Mouse (Mus musculus) MEL (cell line): ENCODE data around the gene Ergic1. TPM values are rescaled to one million over a fixed set of nuclear protein-coding genes. Genes with fewer than 3 reads are reported as not detected.

ENCODE experiments used
- DNase-seq: peaks from one replicate; pipeline ENCODE4 v3.0.0; 2011; ENCODE audit warnings: low read depth, low spot score
- H3K27ac ChIP-seq: 2 replicates; pipeline ENCODE4 v1.5.1; 2012; ENCODE audit warnings: low read depth, mild to moderate bottlenecking, control low read depth, low read length, moderate library complexity; ENCODE audit not compliant: control insufficient read depth
- H3K27me3 ChIP-seq, 2 experiments: fragments of 150-350 bp in 1 of 2; sonication (generic) in 1 of 2; 2 replicates each; pipeline ENCODE4 v1.6.1; 2012; ENCODE audit warnings: low read length in 2 of 2, mild to moderate bottlenecking in 2 of 2, improper control_type of control experiment in 1 of 2, moderate library complexity in 1 of 2; ENCODE audit not compliant: insufficient read depth in 2 of 2, control insufficient read depth in 1 of 2
- H3K36me3 ChIP-seq, 2 experiments: 2 replicates each; pipeline ENCODE4 v1.6.1; 2012 to 2014; ENCODE audit warnings: low read length in 2 of 2, improper control_type of control experiment in 1 of 2, inconsistent platforms in 1 of 2, mild to moderate bottlenecking in 1 of 2; ENCODE audit not compliant: insufficient read depth in 2 of 2, control insufficient read depth in 1 of 2
- H3K4me1 ChIP-seq, 2 experiments: fragments of 150-350 bp in 1 of 2; sonication (generic) in 1 of 2; 2 replicates each; pipeline ENCODE4 v1.6.1; 2012; ENCODE audit warnings: low read length in 2 of 2, improper control_type of control experiment in 1 of 2, mild to moderate bottlenecking in 1 of 2; ENCODE audit not compliant: insufficient read depth in 2 of 2, control insufficient read depth in 1 of 2
- H3K4me3 ChIP-seq, 2 experiments: fragments of 150-350 bp in 1 of 2; sonication (generic) in 1 of 2; 2 replicates each; pipeline ENCODE4 v1.5.1; 2012; ENCODE audit warnings: low read depth in 2 of 2, low read length in 2 of 2, mild to moderate bottlenecking in 2 of 2, moderate library complexity in 2 of 2, control low read depth in 1 of 2, improper control_type of control experiment in 1 of 2; ENCODE audit not compliant: control insufficient read depth in 1 of 2, insufficient read depth in 1 of 2
- H3K79me2 ChIP-seq: 2 replicates; pipeline ENCODE4 v1.6.1; 2012; ENCODE audit warnings: mild to moderate bottlenecking, low read length, moderate library complexity; ENCODE audit not compliant: control insufficient read depth, poor library complexity, insufficient read depth
- H3K9ac ChIP-seq: 2 replicates; pipeline ENCODE4 v1.6.1; 2012; ENCODE audit warnings: low read depth, mild to moderate bottlenecking, control low read depth, low read length, moderate library complexity; ENCODE audit not compliant: control insufficient read depth, poor library complexity, severe bottlenecking
- H3K9me3 ChIP-seq: fragments of 150-350 bp; sonication (generic); replicated peaks from 2 replicates; pipeline ENCODE4 v1.6.1; 2012; ENCODE audit warnings: mild to moderate bottlenecking, low read length, improper control_type of control experiment, moderate library complexity; ENCODE audit not compliant: insufficient read depth
- CHD2 ChIP-seq: IDR thresholded peaks from 2 replicates; pipeline ENCODE4 v1.6.1; 2011; ENCODE audit warnings: low read length, improper control_type of control experiment
- CTCF ChIP-seq, 3 experiments: IDR thresholded peaks in 2 of 3; conservative IDR thresholded peaks in 1 of 3; 2 replicates each; pipeline ENCODE4 v1.5.1; 2011 to 2012; ENCODE audit warnings: low read length in 3 of 3, low read depth in 2 of 3, mild to moderate bottlenecking in 2 of 3, improper control_type of control experiment in 1 of 3, inconsistent platforms in 1 of 3, mixed read lengths in 1 of 3, moderate library complexity in 1 of 3; ENCODE audit not compliant: control insufficient read depth in 1 of 3, insufficient read depth in 1 of 3, poor library complexity in 1 of 3, severe bottlenecking in 1 of 3
- E2F4 ChIP-seq: IDR thresholded peaks from 2 replicates; pipeline ENCODE4 v1.6.1; 2011; ENCODE audit warnings: low read depth, low read length, improper control_type of control experiment, borderline replicate concordance
- EP300 ChIP-seq, 2 experiments: IDR thresholded peaks; 2 replicates each; pipeline ENCODE4 v1.6.1; 2011; ENCODE audit warnings: improper control_type of control experiment in 2 of 2, low read length in 2 of 2, low read depth in 1 of 2, mild to moderate bottlenecking in 1 of 2
- GABPA ChIP-seq: IDR thresholded peaks from 2 replicates; pipeline ENCODE4 v1.6.1; 2012; ENCODE audit warnings: low read depth, mild to moderate bottlenecking, inconsistent platforms, low read length, improper control_type of control experiment, moderate library complexity
- GATA1 ChIP-seq: IDR thresholded peaks from 2 replicates; pipeline ENCODE4 v1.6.1; 2011; ENCODE audit warnings: low read depth, low read length, improper control_type of control experiment
- HCFC1 ChIP-seq: IDR thresholded peaks from 2 replicates; pipeline ENCODE4 v1.6.1; 2012; ENCODE audit warnings: low read depth, mild to moderate bottlenecking, inconsistent platforms, low read length, improper control_type of control experiment, moderate library complexity
- JUND ChIP-seq: IDR thresholded peaks from 2 replicates; pipeline ENCODE4 v1.6.1; 2011; ENCODE audit warnings: low read depth, mild to moderate bottlenecking, improper control_type of control experiment, low read length
- KAT2A ChIP-seq: conservative IDR thresholded peaks from 2 replicates; pipeline ENCODE4 v1.6.1; 2012; ENCODE audit warnings: low read depth, low read length, improper control_type of control experiment, inconsistent platforms
- MAFK ChIP-seq: IDR thresholded peaks from 2 replicates; pipeline ENCODE4 v1.6.1; 2011; ENCODE audit warnings: low read depth, mild to moderate bottlenecking, low read length, improper control_type of control experiment, borderline replicate concordance
- MAZ ChIP-seq: IDR thresholded peaks from 2 replicates; pipeline ENCODE4 v1.6.1; 2012; ENCODE audit warnings: low read depth, mild to moderate bottlenecking, inconsistent platforms, low read length, improper control_type of control experiment
- MEF2A ChIP-seq: IDR thresholded peaks from 2 replicates; pipeline ENCODE4 v1.6.1; 2014; ENCODE audit warnings: low read depth, mild to moderate bottlenecking, inconsistent platforms, low read length, improper control_type of control experiment; ENCODE audit not compliant: poor library complexity, insufficient replicate concordance, severe bottlenecking; ENCODE audit errors: extremely low read depth
- MXI1 ChIP-seq: IDR thresholded peaks from 2 replicates; pipeline ENCODE4 v1.6.1; 2011; ENCODE audit warnings: mild to moderate bottlenecking, low read depth, low read length, improper control_type of control experiment
- MYB ChIP-seq: IDR thresholded peaks from 2 replicates; pipeline ENCODE4 v1.6.1; 2011; ENCODE audit warnings: mild to moderate bottlenecking, low read depth, low read length, improper control_type of control experiment
- MYC ChIP-seq: IDR thresholded peaks from 2 replicates; pipeline ENCODE4 v1.6.1; 2011; ENCODE audit warnings: low read depth, mild to moderate bottlenecking, low read length, improper control_type of control experiment, moderate library complexity
- NRF1 ChIP-seq: IDR thresholded peaks from 2 replicates; pipeline ENCODE4 v1.6.1; 2014; ENCODE audit warnings: low read depth, mild to moderate bottlenecking, inconsistent platforms, low read length, improper control_type of control experiment, moderate library complexity; ENCODE audit not compliant: poor library complexity, insufficient read depth, severe bottlenecking
- POLR2A ChIP-seq, 2 experiments: IDR thresholded peaks; 2 replicates each; pipeline ENCODE4 v1.6.1; 2011 to 2012; ENCODE audit warnings: low read length in 2 of 2, mild to moderate bottlenecking in 2 of 2, control low read depth in 1 of 2, improper control_type of control experiment in 1 of 2, low read depth in 1 of 2, moderate library complexity in 1 of 2; ENCODE audit not compliant: control insufficient read depth in 1 of 2, insufficient read depth in 1 of 2, poor library complexity in 1 of 2
- POLR2AphosphoS2 ChIP-seq: IDR thresholded peaks from 2 replicates; pipeline ENCODE4 v1.6.1; 2011; ENCODE audit warnings: low read length, improper control_type of control experiment
- SIN3A ChIP-seq: IDR thresholded peaks from 2 replicates; pipeline ENCODE4 v1.6.1; 2012; ENCODE audit warnings: low read length, improper control_type of control experiment, inconsistent platforms
- SMC3 ChIP-seq: IDR thresholded peaks from 2 replicates; pipeline ENCODE4 v1.6.1; 2011; ENCODE audit warnings: low read depth, low read length, improper control_type of control experiment
- TAL1 ChIP-seq: IDR thresholded peaks from 2 replicates; pipeline ENCODE4 v1.6.1; 2012; ENCODE audit warnings: mild to moderate bottlenecking, inconsistent platforms, low read length, moderate library complexity, mixed read lengths
- TCF12 ChIP-seq: IDR thresholded peaks from 2 replicates; pipeline ENCODE4 v1.6.1; 2014; ENCODE audit warnings: low read depth, mild to moderate bottlenecking, inconsistent platforms, low read length, improper control_type of control experiment, moderate library complexity
- USF1 ChIP-seq: IDR thresholded peaks from 2 replicates; pipeline ENCODE4 v1.6.1; 2014; ENCODE audit warnings: low read depth, mild to moderate bottlenecking, inconsistent platforms, low read length, improper control_type of control experiment, moderate library complexity
- ZKSCAN1 ChIP-seq: IDR thresholded peaks from 2 replicates; pipeline ENCODE4 v1.6.1; 2012; ENCODE audit warnings: low read depth, mild to moderate bottlenecking, inconsistent platforms, low read length, improper control_type of control experiment, moderate library complexity
- ZMIZ1 ChIP-seq: IDR thresholded peaks from 2 replicates; pipeline ENCODE4 v1.6.1; 2012; ENCODE audit warnings: low read depth, mild to moderate bottlenecking, inconsistent platforms, low read length, improper control_type of control experiment, moderate library complexity
- ZNF384 ChIP-seq: IDR thresholded peaks from 2 replicates; pipeline ENCODE4 v1.6.1; 2012; ENCODE audit warnings: low read depth, mild to moderate bottlenecking, inconsistent platforms, low read length, improper control_type of control experiment
- polyA plus RNA-seq, 2 experiments: library from polyadenylated mRNA; stranded (reverse) in 1 of 2; unstranded in 1 of 2; fragments of >175 nt in 1 of 2; fragments of >200 nt in 1 of 2; gene quantifications; 2 replicates each; pipeline versions ENCODE4 v1.2.1 to v1.2.4; 2012; ENCODE audit warnings: low replicate concordance in 2 of 2, low read depth in 1 of 2; ENCODE audit not compliant: insufficient read length in 2 of 2, insufficient read depth in 1 of 2, missing spikeins in 1 of 2
- total RNA-seq: library from RNA; depleted of rRNA; stranded (reverse); fragments of 300-350 nt; gene quantifications from 2 replicates; pipeline ENCODE4 v1.2.3, GENCODE M21; 2012

Gene Ergic1
- total and polyA plus RNA-seq, 3 experiments = 78.5 to 730 (median 95.6) TPM

DNA sequence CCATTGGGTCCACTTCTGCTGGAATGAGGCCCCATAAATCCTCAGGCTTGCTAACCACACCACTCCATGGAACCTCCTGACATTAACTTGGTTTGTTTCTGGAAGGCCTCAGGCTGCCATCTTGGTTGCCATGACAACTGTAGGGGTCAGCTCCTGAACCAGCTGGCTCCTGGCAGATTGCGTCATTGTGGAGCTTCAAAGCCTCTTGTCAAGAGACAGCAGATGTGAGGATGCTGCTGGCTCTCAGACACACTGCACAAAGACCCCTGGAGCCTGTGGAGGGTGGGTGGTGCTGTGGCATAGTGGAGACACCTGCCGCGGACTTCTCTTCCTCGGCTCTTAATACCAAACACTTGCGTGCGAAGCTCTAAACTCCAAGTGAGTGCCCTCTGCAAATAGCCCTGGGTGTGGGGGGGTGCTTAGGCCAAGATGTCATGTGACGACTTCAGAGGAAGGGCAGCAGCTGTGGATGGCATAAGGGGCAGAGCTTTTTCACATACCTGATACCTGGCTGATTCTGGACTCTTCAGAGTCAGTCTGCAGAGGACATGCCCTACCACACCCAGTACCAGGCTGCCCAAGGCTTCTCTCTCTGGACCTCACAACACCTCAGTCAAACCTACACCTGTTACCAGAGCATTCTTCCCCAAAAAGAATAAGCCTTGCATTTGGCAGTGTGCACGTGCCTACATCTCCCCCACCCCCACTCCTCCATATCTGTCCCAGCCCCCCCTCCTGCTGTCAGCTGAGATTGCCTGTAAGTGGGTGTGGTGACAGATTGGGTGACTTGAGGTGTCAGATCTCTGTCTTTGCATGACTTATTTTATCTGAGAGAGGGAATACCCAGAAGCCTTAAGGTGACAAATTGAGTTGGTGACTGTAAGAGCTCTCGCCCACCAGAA, 83.5 kb downstream of the Ergic1 start:
- Histone ChIP-seq H3K4me1 (no peaks in the 10 kb centered on the region), H3K79me2 (no peaks in the 10 kb centered on the region), H3K4me3 (no peak overlapping the region), H3K27me3 (no peaks in the 10 kb centered on the region), H3K9me3 (no peaks in the 10 kb centered on the region), H3K36me3 (peaks cover 0 to 4% of the 10 kb centered on the region in 2 experiments; a peak in 2 of 4 replicates), H3K27ac (no peak overlapping the region), H3K9ac (no peak overlapping the region)
- no peak for TF ChIP-seq ZMIZ1
- TF ChIP-seq MYB = no peak
- no peak for TF ChIP-seq USF1
- no peak for TF ChIP-seq KAT2A
- TF ChIP-seq GABPA = no peak
- no peak for TF ChIP-seq MAZ
- no peak for TF ChIP-seq POLR2AphosphoS2
- no peak for TF ChIP-seq MYC
- TF ChIP-seq SIN3A = no peak
- TF ChIP-seq MAFK = no peak
- no peak for TF ChIP-seq NRF1
- TF ChIP-seq MEF2A = no peak
- TF ChIP-seq JUND = no peak
- no peak for TF ChIP-seq ZNF384
- TF ChIP-seq SMC3 = no peak
- TF ChIP-seq POLR2A (IDR thresholded peaks at IDR 0.05; ENCODE audit: control insufficient read depth in 1 of 2, insufficient read depth in 1 of 2, low read depth in 1 of 2, low read length in 2 of 2, poor library complexity in 1 of 2) = no peak
- no peak for TF ChIP-seq TCF12
- no peak for DNase-seq

DNA sequence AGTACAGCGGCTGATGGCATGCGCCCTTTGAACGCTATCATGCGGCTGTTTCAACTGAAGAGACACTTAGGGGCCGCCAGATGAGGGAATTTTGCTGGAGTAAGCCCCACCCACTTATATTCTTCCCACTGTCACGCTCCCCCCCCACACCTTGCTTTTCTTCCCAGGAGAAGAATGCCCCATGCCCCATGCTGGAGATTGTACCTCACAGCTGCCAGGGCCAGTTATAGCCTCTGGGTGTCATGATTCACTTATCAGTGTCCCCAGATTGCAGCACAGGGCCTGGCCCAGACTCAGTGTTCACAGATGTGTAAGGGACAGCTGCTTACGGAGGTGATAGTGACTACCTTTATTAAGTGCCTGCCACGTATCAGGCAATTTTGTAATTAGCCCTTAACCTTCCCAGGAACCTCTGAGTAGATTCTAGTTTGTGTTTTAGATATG, 84.1 kb downstream of the Ergic1 start:
- no peaks in the 10 kb centered on the region for H3K79me2 ChIP-seq
- no peak for DNase-seq
- peaks cover 0 to 4% of the 10 kb centered on the region in 2 experiments; a peak in 2 of 4 replicates for H3K36me3 ChIP-seq
- H3K4me1 ChIP-seq = no peaks in the 10 kb centered on the region
- H3K27ac ChIP-seq = no peak overlapping the region
- H3K27me3 ChIP-seq = no peaks in the 10 kb centered on the region
- TF ChIP-seq E2F4 = no peak
- TF ChIP-seq USF1 = no peak
- no peak for TF ChIP-seq GATA1
- no peak for TF ChIP-seq HCFC1
- TF ChIP-seq MXI1 = no peak
- TF ChIP-seq MAZ = no peak
- TF ChIP-seq TAL1 = no peak; the same call in 1 of the 2 replicates
- no peak for TF ChIP-seq TCF12
- no peak for TF ChIP-seq CTCF (IDR thresholded peaks at IDR 0.05 in 2 of 3, conservative IDR thresholded peaks at IDR 0.05 in 1 of 3; ENCODE audit: control insufficient read depth in 1 of 3, insufficient read depth in 1 of 3, low read depth in 2 of 3, low read length in 3 of 3, poor library complexity in 1 of 3, severe bottlenecking in 1 of 3)
- no peak for TF ChIP-seq POLR2AphosphoS2
- no peak for TF ChIP-seq CHD2
- TF ChIP-seq KAT2A = no peak
- TF ChIP-seq ZKSCAN1 = no peak
- TF ChIP-seq GABPA = no peak
- TF ChIP-seq MYB = no peak
- no peak for TF ChIP-seq EP300 (IDR thresholded peaks at IDR 0.05; ENCODE audit: low read depth in 1 of 2, low read length in 2 of 2)
- no peak for TF ChIP-seq ZNF384
- no peak overlapping the region for H3K9ac ChIP-seq
- H3K4me3 ChIP-seq = no peak overlapping the region
- H3K9me3 ChIP-seq = no peaks in the 10 kb centered on the region
